Mouse (Mus musculus): ENCODE measurements around the gene Rad51b. TPM values are rescaled to one million over a fixed set of nuclear protein-coding genes. Genes with fewer than 3 reads are reported as not detected.

Rad51b gene
- polyA plus RNA-seq, 1 experiment: 1.1 TPM

GRCm38 (mm10) chr12:79503582-79504515, 206.8 kb downstream of the Rad51b start:
- DNase-seq: no peak
- Histone ChIP-seq H3K4me3 (replicated peaks; ENCODE audit: extremely low read depth, low read depth, low read length) (no peak overlapping the region), H3K4me1 (ENCODE audit: control insufficient read depth, insufficient read depth, low read length) (peaks cover 4% of the 10 kb centered on the region)
- WGBS: 73% methylated on average over 3 of the region's 3 CpGs
- TF ChIP-seq POLR2A (IDR thresholded peaks at IDR 0.05; ENCODE audit: borderline replicate concordance, extremely low read depth, low read depth, low read length): no peak
- no peak for TF ChIP-seq CTCF (IDR thresholded peaks at IDR 0.05; ENCODE audit: insufficient read depth, low read length)

DNA sequence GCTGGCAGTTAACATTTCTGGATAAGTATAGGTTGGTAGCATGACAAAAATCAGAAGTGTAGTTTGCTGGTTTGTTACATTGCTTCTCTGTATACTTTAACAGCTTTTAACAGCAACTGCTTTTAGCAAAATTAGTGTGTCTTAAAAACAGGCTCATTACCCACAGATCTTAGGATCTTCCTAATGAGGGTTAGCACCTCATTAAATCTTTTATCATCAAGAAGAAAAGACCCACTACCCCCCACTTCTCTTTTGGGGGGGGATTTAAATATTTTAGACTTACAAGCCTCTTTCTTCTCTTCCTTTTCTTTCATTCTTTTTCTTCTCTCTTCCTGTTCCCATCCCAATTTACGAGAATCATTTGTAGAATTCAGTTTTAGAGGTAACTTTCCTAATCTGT, 207.6 kb downstream of the Rad51b start:
- peaks cover 4% of the 10 kb centered on the region for H3K4me1 ChIP-seq (ENCODE audit: control insufficient read depth, insufficient read depth, low read length)
- H3K4me3 ChIP-seq (replicated peaks; ENCODE audit: extremely low read depth, low read depth, low read length): no peak overlapping the region
- no peak for TF ChIP-seq POLR2A (IDR thresholded peaks at IDR 0.05; ENCODE audit: borderline replicate concordance, extremely low read depth, low read depth, low read length)
- no peak for TF ChIP-seq CTCF (IDR thresholded peaks at IDR 0.05; ENCODE audit: insufficient read depth, low read length)
- WGBS: 93% methylated on average over 1 of the region's 1 CpGs
- no peak for DNase-seq

GRCm38 (mm10) chr12:79506421-79506820, 209.3 kb downstream of the Rad51b start:
- Histone ChIP-seq H3K4me1 (ENCODE audit: control insufficient read depth, insufficient read depth, low read length) (peaks cover 4% of the 10 kb centered on the region), H3K4me3 (replicated peaks; ENCODE audit: extremely low read depth, low read depth, low read length) (no peak overlapping the region)
- TF ChIP-seq CTCF (IDR thresholded peaks at IDR 0.05; ENCODE audit: insufficient read depth, low read length) (no peak), POLR2A (IDR thresholded peaks at IDR 0.05; ENCODE audit: borderline replicate concordance, extremely low read depth, low read depth, low read length) (no peak)
- WGBS: 67% methylated on average over 4 of the region's 4 CpGs
- DNase-seq: no peak

GRCm38 (mm10) chr12:79507141-79507681, 210.1 kb downstream of the Rad51b start:
- Histone ChIP-seq H3K4me1 (ENCODE audit: control insufficient read depth, insufficient read depth, low read length) (peaks cover 7% of the 10 kb centered on the region), H3K4me3 (replicated peaks; ENCODE audit: extremely low read depth, low read depth, low read length) (no peak overlapping the region)
- no peak for DNase-seq
- WGBS: 39% methylated on average over 8 of the region's 8 CpGs
- TF ChIP-seq POLR2A (IDR thresholded peaks at IDR 0.05; ENCODE audit: borderline replicate concordance, extremely low read depth, low read depth, low read length) (no peak), CTCF (IDR thresholded peaks at IDR 0.05; ENCODE audit: insufficient read depth, low read length) (no peak)

DNA sequence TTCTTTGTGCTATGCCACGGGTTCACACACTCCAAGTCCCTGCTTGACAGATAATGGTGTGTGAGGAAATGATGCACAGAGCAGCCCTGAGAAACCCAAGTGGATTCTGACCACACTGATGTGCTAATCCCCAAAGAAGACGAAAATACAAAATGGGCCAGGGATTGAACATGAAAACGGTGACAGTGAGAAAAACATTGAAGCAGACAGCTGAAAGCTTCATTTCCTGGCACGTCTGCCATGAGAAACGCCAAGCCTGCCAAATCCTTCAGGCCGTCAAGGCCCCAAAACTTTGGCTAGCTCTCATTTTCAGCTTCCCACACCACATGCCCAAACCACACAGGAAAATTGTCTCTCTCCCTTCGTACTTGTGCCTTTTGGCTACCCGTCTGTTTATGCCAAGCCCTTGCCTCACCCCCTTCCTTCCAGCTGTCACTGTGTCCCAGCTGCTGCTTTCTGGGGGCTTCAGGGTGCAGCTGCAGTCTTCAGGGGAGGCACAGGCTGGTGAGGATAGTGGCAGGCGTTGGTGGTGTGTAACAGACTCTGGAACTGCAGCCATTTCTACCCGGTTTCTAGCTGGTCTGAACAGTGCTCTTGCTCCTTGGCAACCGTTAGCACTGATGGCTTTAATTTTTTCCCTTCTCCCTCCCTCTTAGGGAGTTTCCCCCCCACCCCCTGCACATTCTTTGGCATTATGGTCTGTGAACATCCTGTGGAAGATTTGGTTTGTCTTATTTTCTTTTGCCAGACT, 214.5 kb downstream of the Rad51b start:
- TF ChIP-seq CTCF (IDR thresholded peaks at IDR 0.05; ENCODE audit: insufficient read depth, low read length) (no peak), POLR2A (IDR thresholded peaks at IDR 0.05; ENCODE audit: borderline replicate concordance, extremely low read depth, low read depth, low read length) (no peak)
- Histone ChIP-seq H3K4me1 (ENCODE audit: control insufficient read depth, insufficient read depth, low read length) (peaks cover 13% of the 10 kb centered on the region), H3K4me3 (replicated peaks; ENCODE audit: extremely low read depth, low read depth, low read length) (no peak overlapping the region)
- DNase-seq: no peak
- WGBS: 50% methylated on average over 11 of the region's 11 CpGs

GRCm38 (mm10) chr12:79512205-79512886, 215.3 kb downstream of the Rad51b start:
- DNase-seq: no peak
- no peak overlapping the region for H3K4me3 ChIP-seq (replicated peaks; ENCODE audit: extremely low read depth, low read depth, low read length)
- peaks cover 9% of the 10 kb centered on the region for H3K4me1 ChIP-seq (ENCODE audit: control insufficient read depth, insufficient read depth, low read length)
- TF ChIP-seq POLR2A (IDR thresholded peaks at IDR 0.05; ENCODE audit: borderline replicate concordance, extremely low read depth, low read depth, low read length) (no peak), CTCF (IDR thresholded peaks at IDR 0.05; ENCODE audit: insufficient read depth, low read length) (no peak)
- 50% methylated on average over 10 of the region's 10 CpGs for WGBS

DNA sequence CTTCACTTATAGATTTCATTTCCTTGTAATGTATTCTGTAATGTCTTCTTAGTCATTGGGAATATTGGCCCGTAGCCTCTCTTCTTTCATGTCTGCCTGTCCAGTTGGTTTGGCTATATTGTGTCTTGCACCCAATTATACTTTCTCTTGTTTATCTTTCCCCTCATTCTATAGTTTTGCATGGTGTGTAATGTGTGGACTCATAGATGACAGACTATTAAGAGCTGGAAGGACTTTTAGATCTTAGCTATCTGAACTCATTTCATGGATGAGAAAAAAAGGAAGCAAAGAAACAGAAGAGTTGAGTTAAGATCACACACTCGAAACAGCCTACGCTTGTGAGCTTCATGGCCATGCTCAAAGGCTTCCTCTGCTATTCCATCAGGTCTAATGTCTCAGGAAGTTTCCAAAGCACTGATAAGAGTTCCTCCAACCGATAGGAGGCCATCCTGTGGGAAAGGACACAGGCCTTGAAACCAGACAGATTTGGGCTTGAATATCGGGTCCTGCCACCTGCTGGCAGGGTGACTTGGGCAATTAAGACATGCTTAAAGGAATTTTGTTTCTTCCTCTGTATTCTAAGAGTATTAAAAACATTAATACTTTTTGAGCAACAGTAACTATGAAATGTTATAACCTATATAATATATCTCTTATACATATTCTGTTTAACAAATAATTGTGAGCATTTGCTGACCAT, 216.1 kb downstream of the Rad51b start:
- TF ChIP-seq POLR2A (IDR thresholded peaks at IDR 0.05; ENCODE audit: borderline replicate concordance, extremely low read depth, low read depth, low read length) (no peak), CTCF (IDR thresholded peaks at IDR 0.05; ENCODE audit: insufficient read depth, low read length) (no peak)
- peaks cover 9% of the 10 kb centered on the region for H3K4me1 ChIP-seq (ENCODE audit: control insufficient read depth, insufficient read depth, low read length)
- WGBS: 68% methylated on average over 5 of the region's 5 CpGs
- H3K4me3 ChIP-seq (replicated peaks; ENCODE audit: extremely low read depth, low read depth, low read length): no peak overlapping the region
- DNase-seq: no peak

DNA sequence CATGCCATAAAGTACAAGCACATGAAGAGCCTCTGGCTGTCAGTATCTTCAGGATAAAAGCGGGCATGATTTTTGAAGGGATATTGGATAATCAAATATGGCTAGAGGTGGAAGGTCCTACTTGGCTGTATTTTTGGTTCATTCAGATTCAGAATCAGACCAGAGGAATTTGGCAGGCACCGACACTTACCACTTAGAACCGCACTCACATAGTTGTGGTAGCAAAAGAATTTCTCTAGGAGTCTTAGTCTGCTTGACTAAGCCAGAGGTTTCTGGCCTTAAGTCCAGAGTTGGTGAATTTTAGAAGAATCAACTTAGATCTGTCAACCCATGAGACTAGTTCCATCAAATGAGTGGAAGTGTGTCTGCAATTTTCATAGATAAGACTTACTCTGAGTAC, 217.6 kb downstream of the Rad51b start:
- WGBS: 66% methylated on average over 3 of the region's 3 CpGs
- no peak for TF ChIP-seq CTCF (IDR thresholded peaks at IDR 0.05; ENCODE audit: insufficient read depth, low read length)
- TF ChIP-seq POLR2A (IDR thresholded peaks at IDR 0.05; ENCODE audit: borderline replicate concordance, extremely low read depth, low read depth, low read length): no peak
- H3K4me3 ChIP-seq (replicated peaks; ENCODE audit: extremely low read depth, low read depth, low read length): no peak overlapping the region
- peaks cover 9% of the 10 kb centered on the region for H3K4me1 ChIP-seq (ENCODE audit: control insufficient read depth, insufficient read depth, low read length)
- DNase-seq: no peak
